Mouse (Mus musculus) MEL (cell line): Measurements from ENCODE around the gene Gm8251. TPM values are rescaled to one million over a fixed set of nuclear protein-coding genes. Genes with fewer than 3 reads are reported as not detected.

Source experiments
- DNase-seq: peaks from one replicate; pipeline ENCODE4 v3.0.0; 2011; ENCODE audit warnings: low read depth, low spot score
- H3K27ac ChIP-seq: 2 replicates; pipeline ENCODE4 v1.5.1; 2012; ENCODE audit warnings: low read depth, mild to moderate bottlenecking, control low read depth, low read length, moderate library complexity; ENCODE audit not compliant: control insufficient read depth
- H3K27me3 ChIP-seq, 2 experiments: fragments of 150-350 bp in 1 of 2; sonication (generic) in 1 of 2; 2 replicates each; pipeline ENCODE4 v1.6.1; 2012; ENCODE audit warnings: low read length in 2 of 2, mild to moderate bottlenecking in 2 of 2, improper control_type of control experiment in 1 of 2, moderate library complexity in 1 of 2; ENCODE audit not compliant: insufficient read depth in 2 of 2, control insufficient read depth in 1 of 2
- H3K36me3 ChIP-seq, 2 experiments: 2 replicates each; pipeline ENCODE4 v1.6.1; 2012 to 2014; ENCODE audit warnings: low read length in 2 of 2, improper control_type of control experiment in 1 of 2, inconsistent platforms in 1 of 2, mild to moderate bottlenecking in 1 of 2; ENCODE audit not compliant: insufficient read depth in 2 of 2, control insufficient read depth in 1 of 2
- H3K4me1 ChIP-seq, 2 experiments: fragments of 150-350 bp in 1 of 2; sonication (generic) in 1 of 2; 2 replicates each; pipeline ENCODE4 v1.6.1; 2012; ENCODE audit warnings: low read length in 2 of 2, improper control_type of control experiment in 1 of 2, mild to moderate bottlenecking in 1 of 2; ENCODE audit not compliant: insufficient read depth in 2 of 2, control insufficient read depth in 1 of 2
- H3K4me3 ChIP-seq, 2 experiments: fragments of 150-350 bp in 1 of 2; sonication (generic) in 1 of 2; 2 replicates each; pipeline ENCODE4 v1.5.1; 2012; ENCODE audit warnings: low read depth in 2 of 2, low read length in 2 of 2, mild to moderate bottlenecking in 2 of 2, moderate library complexity in 2 of 2, control low read depth in 1 of 2, improper control_type of control experiment in 1 of 2; ENCODE audit not compliant: control insufficient read depth in 1 of 2, insufficient read depth in 1 of 2
- H3K79me2 ChIP-seq: 2 replicates; pipeline ENCODE4 v1.6.1; 2012; ENCODE audit warnings: mild to moderate bottlenecking, low read length, moderate library complexity; ENCODE audit not compliant: control insufficient read depth, poor library complexity, insufficient read depth
- H3K9ac ChIP-seq: 2 replicates; pipeline ENCODE4 v1.6.1; 2012; ENCODE audit warnings: low read depth, mild to moderate bottlenecking, control low read depth, low read length, moderate library complexity; ENCODE audit not compliant: control insufficient read depth, poor library complexity, severe bottlenecking
- H3K9me3 ChIP-seq: fragments of 150-350 bp; sonication (generic); replicated peaks from 2 replicates; pipeline ENCODE4 v1.6.1; 2012; ENCODE audit warnings: mild to moderate bottlenecking, low read length, improper control_type of control experiment, moderate library complexity; ENCODE audit not compliant: insufficient read depth
- E2F4 ChIP-seq: IDR thresholded peaks from 2 replicates; pipeline ENCODE4 v1.6.1; 2011; ENCODE audit warnings: low read depth, low read length, improper control_type of control experiment, borderline replicate concordance
- KAT2A ChIP-seq: conservative IDR thresholded peaks from 2 replicates; pipeline ENCODE4 v1.6.1; 2012; ENCODE audit warnings: low read depth, low read length, improper control_type of control experiment, inconsistent platforms
- MAZ ChIP-seq: IDR thresholded peaks from 2 replicates; pipeline ENCODE4 v1.6.1; 2012; ENCODE audit warnings: low read depth, mild to moderate bottlenecking, inconsistent platforms, low read length, improper control_type of control experiment
- MEF2A ChIP-seq: IDR thresholded peaks from 2 replicates; pipeline ENCODE4 v1.6.1; 2014; ENCODE audit warnings: low read depth, mild to moderate bottlenecking, inconsistent platforms, low read length, improper control_type of control experiment; ENCODE audit not compliant: poor library complexity, insufficient replicate concordance, severe bottlenecking; ENCODE audit errors: extremely low read depth
- MXI1 ChIP-seq: IDR thresholded peaks from 2 replicates; pipeline ENCODE4 v1.6.1; 2011; ENCODE audit warnings: mild to moderate bottlenecking, low read depth, low read length, improper control_type of control experiment
- MYC ChIP-seq: IDR thresholded peaks from 2 replicates; pipeline ENCODE4 v1.6.1; 2011; ENCODE audit warnings: low read depth, mild to moderate bottlenecking, low read length, improper control_type of control experiment, moderate library complexity
- NELFE ChIP-seq: IDR thresholded peaks from 2 replicates; pipeline ENCODE4 v1.6.1; 2011; ENCODE audit warnings: low read depth, low read length, improper control_type of control experiment
- NRF1 ChIP-seq: IDR thresholded peaks from 2 replicates; pipeline ENCODE4 v1.6.1; 2014; ENCODE audit warnings: low read depth, mild to moderate bottlenecking, inconsistent platforms, low read length, improper control_type of control experiment, moderate library complexity; ENCODE audit not compliant: poor library complexity, insufficient read depth, severe bottlenecking
- POLR2A ChIP-seq, 2 experiments: IDR thresholded peaks; 2 replicates each; pipeline ENCODE4 v1.6.1; 2011 to 2012; ENCODE audit warnings: low read length in 2 of 2, mild to moderate bottlenecking in 2 of 2, control low read depth in 1 of 2, improper control_type of control experiment in 1 of 2, low read depth in 1 of 2, moderate library complexity in 1 of 2; ENCODE audit not compliant: control insufficient read depth in 1 of 2, insufficient read depth in 1 of 2, poor library complexity in 1 of 2
- RCOR1 ChIP-seq: IDR thresholded peaks from 2 replicates; pipeline ENCODE4 v1.6.1; 2012; ENCODE audit warnings: low read depth, mild to moderate bottlenecking, inconsistent platforms, low read length, improper control_type of control experiment
- TAL1 ChIP-seq: IDR thresholded peaks from 2 replicates; pipeline ENCODE4 v1.6.1; 2012; ENCODE audit warnings: mild to moderate bottlenecking, inconsistent platforms, low read length, moderate library complexity, mixed read lengths
- USF1 ChIP-seq: IDR thresholded peaks from 2 replicates; pipeline ENCODE4 v1.6.1; 2014; ENCODE audit warnings: low read depth, mild to moderate bottlenecking, inconsistent platforms, low read length, improper control_type of control experiment, moderate library complexity
- USF2 ChIP-seq, 2 experiments: IDR thresholded peaks; 2 replicates each; pipeline ENCODE4 v1.6.1; 2011 to 2012; ENCODE audit warnings: improper control_type of control experiment in 2 of 2, low read length in 2 of 2, borderline replicate concordance in 1 of 2, inconsistent platforms in 1 of 2, low read depth in 1 of 2, mild to moderate bottlenecking in 1 of 2; ENCODE audit not compliant: insufficient read depth in 1 of 2
- ZC3H11A ChIP-seq: IDR thresholded peaks from 2 replicates; pipeline ENCODE4 v1.6.1; 2012; ENCODE audit warnings: low read depth, mild to moderate bottlenecking, inconsistent platforms, low read length, improper control_type of control experiment
- ZKSCAN1 ChIP-seq: IDR thresholded peaks from 2 replicates; pipeline ENCODE4 v1.6.1; 2012; ENCODE audit warnings: low read depth, mild to moderate bottlenecking, inconsistent platforms, low read length, improper control_type of control experiment, moderate library complexity
- ZMIZ1 ChIP-seq: IDR thresholded peaks from 2 replicates; pipeline ENCODE4 v1.6.1; 2012; ENCODE audit warnings: low read depth, mild to moderate bottlenecking, inconsistent platforms, low read length, improper control_type of control experiment, moderate library complexity
- ZNF384 ChIP-seq: IDR thresholded peaks from 2 replicates; pipeline ENCODE4 v1.6.1; 2012; ENCODE audit warnings: low read depth, mild to moderate bottlenecking, inconsistent platforms, low read length, improper control_type of control experiment
- polyA plus RNA-seq, 2 experiments: library from polyadenylated mRNA; stranded (reverse) in 1 of 2; unstranded in 1 of 2; fragments of >175 nt in 1 of 2; fragments of >200 nt in 1 of 2; gene quantifications; 2 replicates each; pipeline versions ENCODE4 v1.2.1 to v1.2.4; 2012; ENCODE audit warnings: low replicate concordance in 2 of 2, low read depth in 1 of 2; ENCODE audit not compliant: insufficient read length in 2 of 2, insufficient read depth in 1 of 2, missing spikeins in 1 of 2
- total RNA-seq: library from RNA; depleted of rRNA; stranded (reverse); fragments of 300-350 nt; gene quantifications from 2 replicates; pipeline ENCODE4 v1.2.3, GENCODE M21; 2012

Gm8251 gene
- total and polyA plus RNA-seq, 3 experiments: 0.04 to 0.14 TPM; not detected in 1

DNA sequence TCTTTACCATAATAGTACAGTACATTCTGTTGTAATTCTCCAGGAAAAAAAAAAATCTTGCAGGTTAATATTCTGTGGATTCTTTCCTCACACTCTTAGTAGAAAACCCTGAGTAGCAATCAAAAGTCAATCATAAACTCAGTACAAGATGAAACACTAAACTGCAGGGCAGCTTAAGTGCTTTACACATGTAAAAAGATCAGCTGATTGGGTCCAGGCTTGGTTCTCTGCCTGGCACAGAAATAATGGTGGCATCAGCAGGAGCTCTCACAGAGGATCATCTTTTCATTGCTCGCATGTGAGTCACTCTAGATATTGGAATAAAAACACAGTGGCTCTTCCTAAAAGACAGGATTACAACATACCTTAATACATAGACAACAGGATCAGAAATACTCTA, 34.1 kb downstream of the Gm8251 start:
- H3K27ac ChIP-seq: no peak overlapping the region
- DNase-seq: no peak
- no peaks in the 10 kb centered on the region for H3K4me1 ChIP-seq
- H3K79me2 ChIP-seq: no peaks in the 10 kb centered on the region
- H3K36me3 ChIP-seq: no peaks in the 10 kb centered on the region
- no peak overlapping the region for H3K9ac ChIP-seq
- H3K9me3 ChIP-seq: no peaks in the 10 kb centered on the region
- no peak overlapping the region for H3K4me3 ChIP-seq
- peaks cover 0 to 5% of the 10 kb centered on the region in 2 experiments; a peak in 2 of 4 replicates for H3K27me3 ChIP-seq
- TF ChIP-seq NRF1: no peak
- TF ChIP-seq, all 39 proteins: peak for 0

DNA sequence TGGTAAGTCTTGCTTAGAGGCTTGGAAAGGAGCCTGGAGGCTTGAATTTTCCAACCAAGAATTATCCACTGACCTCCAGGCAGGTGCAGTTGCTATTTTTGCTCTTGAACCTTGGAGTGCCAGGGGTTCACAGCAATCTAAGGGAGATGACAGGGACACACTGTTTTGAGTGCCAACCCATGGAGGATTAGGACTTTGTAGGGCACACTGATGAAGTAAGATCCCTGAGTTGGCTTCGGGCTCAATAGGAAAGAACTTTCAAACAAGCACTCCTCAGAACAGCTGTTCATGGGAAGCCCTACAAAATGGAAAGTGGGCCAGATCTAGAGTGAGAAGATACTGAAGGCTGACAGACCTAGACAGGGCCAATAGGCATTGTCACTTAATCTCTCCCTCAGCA, 39.1 kb downstream of the Gm8251 start:
- peaks cover 0 to 6% of the 10 kb centered on the region in 2 experiments; a peak in 3 of 4 replicates for H3K27me3 ChIP-seq
- TF ChIP-seq POLR2A (IDR thresholded peaks at IDR 0.05; ENCODE audit: control insufficient read depth in 1 of 2, insufficient read depth in 1 of 2, low read depth in 1 of 2, low read length in 2 of 2, poor library complexity in 1 of 2): no peak
- TF ChIP-seq, all 39 proteins: peak for 0
- H3K36me3 ChIP-seq: no peaks in the 10 kb centered on the region
- H3K4me3 ChIP-seq: no peak overlapping the region
- no peaks in the 10 kb centered on the region for H3K79me2 ChIP-seq
- no peak overlapping the region for H3K9ac ChIP-seq
- H3K4me1 ChIP-seq: no peaks in the 10 kb centered on the region
- H3K27ac ChIP-seq: no peak overlapping the region
- DNase-seq: no peak
- H3K9me3 ChIP-seq: no peaks in the 10 kb centered on the region

DNA sequence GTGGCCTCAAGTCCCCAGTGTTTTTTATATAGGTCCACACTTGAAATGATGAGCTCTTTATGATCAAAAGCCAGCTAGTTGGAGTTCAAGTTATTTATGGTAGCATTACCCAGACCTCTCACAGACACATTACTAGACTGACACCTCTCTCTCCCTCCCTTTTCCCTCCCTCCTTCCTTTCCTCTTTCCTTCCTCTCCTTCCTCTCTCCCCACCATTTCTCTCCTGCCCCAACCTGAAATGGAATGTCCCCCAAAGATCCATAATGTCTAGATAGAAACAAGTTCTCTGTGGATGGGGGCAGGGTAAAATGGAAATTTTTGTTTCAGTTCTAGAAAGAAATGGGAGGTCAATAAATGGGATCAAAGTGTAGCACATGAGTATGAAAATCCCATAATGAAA, 41.8 kb downstream of the Gm8251 start, which contains the start of gene Mettl21c:
Mettl21c (minus strand) TSS at position 101 of the 400 bp plus-strand sequence.
- no peaks in the 10 kb centered on the region for H3K4me1 ChIP-seq
- no peak within 1 kb of the TSS for H3K27ac ChIP-seq
- H3K36me3 ChIP-seq: no peaks in the 10 kb centered on the region
- no peak for DNase-seq
- no peak within 1 kb of the TSS for H3K4me3 ChIP-seq
- H3K9me3 ChIP-seq: no peaks in the 10 kb centered on the region
- TF ChIP-seq RCOR1 (no peak), E2F4 (no peak), TAL1 (no peak), NELFE (no peak), ZC3H11A (no peak), ZKSCAN1 (no peak), ZMIZ1 (no peak), MXI1 (no peak), USF1 (no peak), MYC (no peak), POLR2A (IDR thresholded peaks at IDR 0.05; ENCODE audit: control insufficient read depth in 1 of 2, insufficient read depth in 1 of 2, low read depth in 1 of 2, low read length in 2 of 2, poor library complexity in 1 of 2) (no peak), KAT2A (no peak), ZNF384 (no peak), MEF2A (no peak), USF2 (IDR thresholded peaks at IDR 0.05; ENCODE audit: borderline replicate concordance in 1 of 2, insufficient read depth in 1 of 2, low read depth in 1 of 2, low read length in 2 of 2) (no peak), NRF1 (no peak), MAZ (no peak)
- peaks cover 0 to 6% of the 10 kb centered on the region in 2 experiments; a peak in 3 of 4 replicates for H3K27me3 ChIP-seq
- no peak within 1 kb of the TSS for H3K9ac ChIP-seq
- H3K79me2 ChIP-seq: no peaks in the 10 kb centered on the region
